Mouse (Mus musculus): ENCODE data around the gene Smndc1.

Smndc1 gene

GRCm38 (mm10) chr19:53391386-53391785 is 1.0 kb upstream of the Smndc1 start:
- in situ Hi-C loops (cut with MboI, MseI): loop anchor here (25.0 kb wide), 1 partner anchor 1921 kb away; the partner anchor contains the start of genes Vti1a and Zdhhc6

GRCm38 (mm10) chr19:53389851-53390431 is 437 bp downstream of the Smndc1 start:
- in situ Hi-C loops (cut with MboI, MseI): loop anchor here (25.0 kb wide), 1 partner anchor 1922 kb away; the partner anchor contains the start of genes Vti1a and Zdhhc6

GRCm38 (mm10) chr19:53389417-53389816 is 961 bp downstream of the Smndc1 start:
- in situ Hi-C loops (cut with MboI, MseI): loop anchor here (25.0 kb wide), 1 partner anchor 1923 kb away; the partner anchor contains the start of genes Vti1a and Zdhhc6

GRCm38 (mm10) chr19:53383336-53383735 is 7.0 kb downstream of the Smndc1 start:
- in situ Hi-C loops (cut with MboI, MseI): loop anchor here (25.0 kb wide), 1 partner anchor 1929 kb away; the partner anchor contains the start of genes Vti1a and Zdhhc6

DNA sequence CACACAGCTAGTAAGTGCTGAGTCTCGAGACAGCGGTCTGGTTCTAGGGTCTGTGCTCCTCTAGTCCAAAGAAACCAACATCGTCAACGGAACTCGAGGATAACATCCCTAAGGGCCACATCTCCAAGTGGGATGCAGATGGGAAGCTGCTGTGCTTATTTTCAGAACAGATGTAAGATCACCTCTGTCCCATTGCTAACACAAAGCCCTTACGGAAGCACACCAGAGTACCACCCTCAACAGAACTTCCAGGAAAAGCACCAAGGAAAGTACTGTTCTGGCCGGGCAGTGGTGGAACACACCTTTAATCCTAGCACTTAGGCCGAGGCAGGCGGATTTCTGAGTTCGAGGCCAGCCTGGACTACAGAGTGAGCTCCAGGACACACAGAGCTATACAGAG is 12.0 kb downstream of the Smndc1 start:
- in situ Hi-C loops (cut with MboI, MseI): loop anchor here (5.0 to 25.0 kb wide), 2 partner anchors 36 to 1934 kb away; partner anchors contain the start of genes Vti1a and Zdhhc6

- in situ Hi-C loops (cut with MboI, MseI): loop anchor here (5.0 to 25.0 kb wide), 2 partner anchors 35 to 1935 kb away; partner anchors contain the start of genes Vti1a and Zdhhc6
Observed at GRCm38 (mm10) chr19:53377652-53378051, 12.7 kb downstream of the Smndc1 start.

DNA sequence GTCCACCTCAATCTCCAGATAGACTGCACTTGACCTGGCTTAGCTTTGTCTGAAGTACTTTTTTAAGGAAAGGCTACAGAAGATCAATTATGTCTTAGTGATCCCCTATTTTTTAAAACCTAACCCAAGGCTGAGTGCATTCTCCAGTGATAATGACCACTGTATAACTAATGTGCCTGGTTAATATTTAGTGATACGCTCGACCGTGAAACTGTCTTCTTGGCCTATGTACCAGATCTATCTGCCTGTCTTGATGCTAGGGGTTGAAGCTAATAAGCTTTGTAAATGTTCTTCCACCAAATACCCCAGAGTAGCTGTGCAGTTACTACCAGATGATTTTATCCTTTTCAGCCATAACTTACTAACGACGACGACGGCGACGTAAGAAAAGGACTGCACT is 14.6 kb downstream of the Smndc1 start:
- in situ Hi-C loops (cut with MboI, MseI): loop anchor here (5.0 to 25.0 kb wide), 2 partner anchors 34 to 1936 kb away; partner anchors contain the start of genes Vti1a and Zdhhc6

DNA sequence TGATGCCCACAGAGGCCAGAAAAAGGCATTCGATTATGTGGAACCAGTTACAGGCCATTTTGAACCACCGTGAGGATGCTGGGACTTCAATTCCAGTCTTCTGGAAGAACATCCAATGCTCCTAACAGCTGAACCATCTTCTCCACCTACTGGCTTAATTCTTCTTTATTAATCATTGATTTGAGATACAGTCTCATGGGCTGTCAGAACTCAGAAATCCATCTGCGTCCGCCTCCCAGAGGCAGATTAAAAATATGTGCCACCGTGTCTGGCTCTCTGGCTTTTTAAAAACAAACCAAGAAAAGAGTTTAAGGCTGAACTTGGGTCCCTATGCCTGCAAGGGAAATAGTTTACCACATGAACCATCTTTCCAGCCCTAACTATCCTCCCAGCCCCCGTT is 15.1 kb downstream of the Smndc1 start:
- in situ Hi-C loops (cut with MboI, MseI): loop anchor here (5.0 to 25.0 kb wide), 2 partner anchors 33 to 1937 kb away; partner anchors contain the start of genes Vti1a and Zdhhc6

DNA sequence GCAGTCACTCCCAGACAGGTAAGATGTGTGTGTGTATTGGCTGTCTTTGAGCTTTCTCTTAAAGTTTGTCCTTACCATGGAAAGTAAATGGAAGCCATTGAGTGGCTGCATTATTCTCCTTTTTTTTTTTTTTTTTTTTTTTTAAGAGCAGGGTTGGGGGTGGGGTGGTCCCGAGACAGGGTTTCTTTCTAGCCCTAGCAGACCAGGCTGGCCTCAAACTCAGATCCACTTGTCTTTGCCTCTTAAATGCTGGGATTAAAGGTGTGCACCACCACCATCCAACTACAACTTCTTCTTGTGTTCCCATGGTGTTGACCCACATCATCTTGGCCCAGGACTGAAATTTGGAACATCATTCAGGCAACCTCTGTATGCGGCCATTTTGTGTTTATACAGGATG is 16.8 kb downstream of the Smndc1 start:
- in situ Hi-C loops (cut with MboI, MseI): no loop called here

GRCm38 (mm10) chr19:53371666-53372065 is 18.7 kb downstream of the Smndc1 start, which contains the start of gene Gm10197:
TSS of gene Gm10197 (minus strand) at chr19:53371766.
- in situ Hi-C loops (cut with MboI, MseI): no loop called here

DNA sequence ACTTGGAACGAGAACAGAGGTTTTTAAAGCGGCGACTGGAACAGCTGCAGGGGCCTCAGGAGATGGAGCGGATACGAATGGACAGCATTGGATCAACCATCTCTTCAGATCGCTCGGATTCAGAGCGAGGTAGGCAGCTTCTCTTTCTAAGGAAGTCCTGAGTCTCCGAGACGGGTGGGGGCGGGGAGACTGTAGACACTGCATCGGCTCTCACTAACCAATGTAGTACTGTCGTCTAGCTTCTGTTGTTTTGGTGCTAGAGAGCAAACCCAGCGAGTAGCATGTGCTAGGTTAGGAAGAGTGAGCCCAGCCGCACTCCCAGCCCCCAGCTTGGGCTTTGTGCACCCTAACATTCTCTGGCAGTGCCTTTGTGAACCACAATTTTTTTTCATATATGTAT is 20.1 kb downstream of the Smndc1 start:
- in situ Hi-C loops (cut with MboI, MseI): no loop called here

DNA sequence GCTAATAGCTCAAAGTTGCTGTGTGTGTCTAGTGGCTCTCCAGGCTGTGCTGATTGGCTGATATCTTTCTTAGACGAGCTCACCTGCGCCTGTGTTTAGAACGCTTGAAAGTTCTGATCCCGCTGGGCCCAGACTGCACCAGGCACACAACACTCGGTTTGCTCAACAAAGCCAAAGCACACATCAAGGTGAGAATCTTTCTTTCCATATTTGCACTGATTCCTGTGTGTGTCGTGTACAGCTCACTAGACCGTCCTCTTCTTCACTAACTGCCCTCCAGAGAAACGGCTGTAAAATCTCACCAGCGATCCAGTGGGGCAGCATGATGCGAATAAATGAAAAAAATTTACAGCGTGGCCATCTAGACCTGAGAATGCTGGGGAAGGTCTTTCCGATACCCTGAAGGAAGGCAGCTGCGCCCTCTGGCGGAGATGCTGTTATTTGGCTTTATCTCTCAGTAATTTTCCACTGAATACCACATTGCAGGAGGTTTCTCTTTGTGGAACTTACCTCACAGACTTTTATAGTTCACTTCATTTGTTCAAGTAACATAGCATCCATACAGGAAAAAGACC is 20.8 kb downstream of the Smndc1 start:
- in situ Hi-C loops (cut with MboI, MseI): loop anchor here (10.0 kb wide), 1 partner anchor 295 kb away; no protein-coding TSS in a partner anchor

GRCm38 (mm10) chr19:53366881-53367280 is 23.5 kb downstream of the Smndc1 start:
- in situ Hi-C loops (cut with MboI, MseI): loop anchor here (10.0 kb wide), 1 partner anchor 292 kb away; no protein-coding TSS in a partner anchor

DNA sequence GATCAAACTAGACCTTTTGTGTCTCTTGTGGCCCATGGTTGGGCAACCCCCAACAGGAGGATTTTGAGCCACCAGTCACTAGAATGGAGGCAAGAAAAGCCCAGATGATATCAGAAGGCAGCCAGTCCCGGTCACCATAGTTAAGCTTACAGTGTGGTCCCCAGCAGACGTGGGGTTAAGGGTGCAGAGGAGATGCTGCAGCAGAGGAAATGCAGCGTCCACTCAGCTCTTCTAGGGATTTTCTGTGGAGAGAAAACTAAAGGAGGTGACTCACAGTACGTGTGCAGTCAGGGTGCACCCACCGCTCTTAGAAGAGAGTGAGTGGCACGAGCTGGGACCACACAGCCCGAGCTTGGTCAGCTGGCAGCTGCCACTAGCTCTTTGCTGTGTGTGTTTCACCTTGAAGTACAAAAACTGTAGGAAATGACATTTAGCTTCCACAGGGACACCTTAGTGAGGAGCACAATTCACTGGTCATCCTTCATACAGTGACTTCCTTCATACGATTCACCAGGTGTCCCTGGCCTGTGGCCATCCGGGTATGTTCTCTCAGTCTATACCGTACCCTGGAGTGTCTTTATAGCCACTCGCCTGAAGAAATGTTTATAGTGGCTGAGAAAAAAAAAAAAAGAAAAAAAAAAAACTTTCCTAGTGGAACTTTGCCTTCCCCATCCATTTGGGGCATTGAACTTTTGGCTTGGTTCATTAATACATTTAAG is 24.2 kb downstream of the Smndc1 start:
- in situ Hi-C loops (cut with MboI, MseI): loop anchor here (10.0 kb wide), 1 partner anchor 291 kb away; no protein-coding TSS in a partner anchor

GRCm38 (mm10) chr19:53364963-53365362 is 25.4 kb downstream of the Smndc1 start:
- in situ Hi-C loops (cut with MboI, MseI): loop anchor here (5.0 to 10.0 kb wide), 2 partner anchors 123 to 290 kb away; no protein-coding TSS in a partner anchor

DNA sequence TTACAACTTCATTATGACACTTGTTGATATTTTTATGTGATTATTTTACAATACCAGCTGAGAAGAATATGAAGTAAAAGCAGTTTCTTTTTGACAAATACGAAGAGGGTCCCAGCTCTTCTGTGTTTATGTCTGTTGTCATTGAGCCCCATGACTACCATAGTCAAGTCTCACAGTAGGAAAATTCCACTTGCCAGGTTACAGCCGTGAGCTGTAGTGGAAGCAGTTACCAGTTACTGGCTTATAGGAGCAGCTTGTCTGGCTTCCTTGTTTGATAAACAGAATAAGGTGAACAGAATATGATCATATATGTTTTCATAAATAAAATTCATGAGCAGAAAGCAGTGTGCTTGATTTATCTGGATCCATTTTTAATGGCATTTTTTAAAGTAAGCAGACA is 25.8 kb downstream of the Smndc1 start:
- in situ Hi-C loops (cut with MboI, MseI): loop anchor here (5.0 to 10.0 kb wide), 2 partner anchors 122 to 290 kb away; no protein-coding TSS in a partner anchor

- in situ Hi-C loops (cut with MboI, MseI): loop anchor here (5.0 to 10.0 kb wide), 2 partner anchors 121 to 288 kb away; no protein-coding TSS in a partner anchor
Observed at GRCm38 (mm10) chr19:53362967-53363366, 27.4 kb downstream of the Smndc1 start.

DNA sequence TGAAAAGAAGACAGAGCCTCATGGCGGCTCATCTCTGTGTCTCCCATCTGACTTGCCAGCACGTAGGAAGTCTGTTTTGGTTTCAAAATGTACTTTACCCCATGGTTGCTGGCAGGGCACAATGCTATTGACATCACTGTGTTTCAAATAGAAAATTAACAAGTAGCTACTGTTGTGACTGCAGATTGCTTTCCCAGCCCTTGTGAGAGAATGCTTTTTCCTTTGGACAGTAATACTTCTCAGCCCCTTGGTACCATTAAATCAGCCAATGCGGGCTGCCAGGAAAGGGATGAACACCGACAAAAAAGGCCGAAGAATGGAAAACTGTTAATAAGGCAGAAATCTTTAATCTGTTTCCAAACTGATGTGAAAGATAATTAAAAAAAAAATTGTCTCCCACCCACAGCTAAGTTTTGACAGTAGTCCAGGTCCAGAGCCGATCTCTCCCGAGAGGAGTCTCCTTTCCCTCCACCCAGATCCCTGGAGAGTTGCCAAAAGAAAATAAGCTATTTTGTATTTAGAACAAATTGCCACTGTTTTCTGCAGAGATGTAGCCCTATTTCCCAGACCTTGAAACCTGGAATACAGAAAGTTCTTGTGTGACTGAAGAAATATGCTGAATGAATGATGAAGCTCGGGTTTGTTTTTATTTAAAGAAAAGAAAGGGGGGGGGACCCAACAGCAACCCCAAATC is 30.0 kb downstream of the Smndc1 start:
- in situ Hi-C loops (cut with MboI, MseI): loop anchor here (5.0 to 10.0 kb wide), 2 partner anchors 118 to 286 kb away; no protein-coding TSS in a partner anchor

- in situ Hi-C loops (cut with MboI, MseI): loop anchor here (5.0 to 10.0 kb wide), 2 partner anchors 117 to 285 kb away; no protein-coding TSS in a partner anchor
Observed at GRCm38 (mm10) chr19:53359160-53360033, 31.0 kb downstream of the Smndc1 start.

- in situ Hi-C loops (cut with MboI, MseI): no loop called here
Observed at GRCm38 (mm10) chr19:53355065-53355464, 35.3 kb downstream of the Smndc1 start.

Data from T-helper 1 cell (primary cell).